Mouse (Mus musculus) heart, adult 2 months (tissue): Measurements from ENCODE around the gene Ldhal6b.

Experiments
- CTCF ChIP-seq: fragments of 200-600 bp; IDR thresholded peaks from 2 replicates; pipeline ENCODE4 v1.8.1; 2022; ENCODE audit warnings: antibody characterized with exemption, mild to moderate bottlenecking, moderate library complexity
- EP300 ChIP-seq: fragments of 200-500 bp; IDR thresholded peaks from 2 replicates; pipeline ENCODE4 v1.6.1; 2011; ENCODE audit warnings: low read depth, low read length, control low read depth; ENCODE audit not compliant: insufficient read depth
- POLR2A ChIP-seq: fragments of 200-500 bp; IDR thresholded peaks from 2 replicates; pipeline ENCODE4 v1.6.1; 2011; ENCODE audit warnings: mild to moderate bottlenecking, low read depth, low read length, control low read depth; ENCODE audit not compliant: insufficient read depth

DNA sequence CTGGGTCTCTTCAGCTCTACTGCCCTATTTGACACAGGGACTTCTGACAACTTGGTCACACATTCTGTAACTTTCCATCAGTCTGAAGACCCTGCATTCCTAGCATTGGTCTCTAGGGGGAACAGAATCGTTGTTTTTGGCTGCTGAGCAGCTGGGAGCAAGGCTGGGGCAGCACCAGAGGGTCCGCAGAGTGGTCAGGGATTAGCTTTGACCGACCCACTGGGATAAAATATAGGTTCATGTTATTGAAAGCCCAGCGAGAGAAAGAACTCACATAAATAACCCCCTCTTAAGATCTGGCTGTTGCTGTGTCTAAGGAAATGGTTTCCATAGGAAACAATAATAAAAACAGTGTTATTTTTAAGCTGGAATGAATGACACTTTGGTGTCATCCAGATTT is 48.6 kb upstream of the Ldhal6b start:
- TF ChIP-seq EP300 = no peak
- no peak for TF ChIP-seq CTCF
- TF ChIP-seq POLR2A = no peak
